Mouse (Mus musculus) embryonic facial prominence, embryonic 11.5 days (tissue): ENCODE results near the gene Ano10. TPM values are rescaled to one million over a fixed set of nuclear protein-coding genes. Genes with fewer than 3 reads are reported as not detected.

Experiments used
- ATAC-seq: fragments of 200-750 bp; cut with Nextera tagmentation; replicated peaks from 2 replicates; pipeline ENCODE4 v1.8.0; 2017; ENCODE audit warnings: low read depth; ENCODE audit not compliant: insufficient number of reproducible peaks, low FRiP score, low TSS enrichment
- DNase-seq: peaks from one replicate; pipeline ENCODE4 v3.0.0-alpha.2; 2015; ENCODE audit warnings: low spot score
- H3K27ac ChIP-seq: fragments of 300-500 bp; sonication (generic); replicated peaks from 2 replicates; pipeline ENCODE4 v1.5.1; 2014; ENCODE audit warnings: mild to moderate bottlenecking, low read depth, low read length, control low read depth
- H3K27me3 ChIP-seq: fragments of 300-500 bp; sonication (generic); 2 replicates; pipeline ENCODE4 v1.6.1; 2014; ENCODE audit warnings: mild to moderate bottlenecking, low read length, moderate library complexity, mixed read lengths; ENCODE audit not compliant: control insufficient read depth, insufficient read depth
- H3K36me3 ChIP-seq: fragments of 300-500 bp; sonication (generic); replicated peaks from 2 replicates; pipeline ENCODE4 v1.6.1; 2014; ENCODE audit warnings: low read depth, mild to moderate bottlenecking, low read length, moderate library complexity, mixed read lengths; ENCODE audit not compliant: control insufficient read depth, insufficient read depth
- H3K4me1 ChIP-seq: fragments of 300-500 bp; sonication (generic); 2 replicates; pipeline ENCODE4 v1.6.1; 2014; ENCODE audit warnings: low read length, mixed read lengths; ENCODE audit not compliant: control insufficient read depth, insufficient read depth
- H3K4me2 ChIP-seq: fragments of 300-500 bp; sonication (generic); 2 replicates; pipeline ENCODE4 v1.6.1; 2014; ENCODE audit warnings: low read depth, mild to moderate bottlenecking, control low read depth, low read length, moderate library complexity
- H3K4me3 ChIP-seq: fragments of 300-500 bp; sonication (generic); 2 replicates; pipeline ENCODE4 v1.5.1; 2014; ENCODE audit warnings: low read depth, low read length, control low read depth
- H3K9ac ChIP-seq: fragments of 300-500 bp; sonication (generic); replicated peaks from 2 replicates; pipeline ENCODE4 v1.6.1; 2014; ENCODE audit warnings: mild to moderate bottlenecking, control low read depth, low read length
- H3K9me3 ChIP-seq: fragments of 300-500 bp; sonication (generic); replicated peaks from 2 replicates; pipeline ENCODE4 v1.6.1; 2016; ENCODE audit warnings: mild to moderate bottlenecking, low read length, inconsistent platforms, mixed read lengths; ENCODE audit not compliant: control insufficient read depth
- WGBS: fragments of 180-500 bp; shearing (Covaris S2); extraction: QIAGEN DNeasy Blood & Tissue Kit; methylation state at CpG from one replicate; pipeline ENCODE4 v1.1.7; 2014; 5-methylcytosine and 5-hydroxymethylcytosine counted together
- polyA plus RNA-seq: library from polyadenylated mRNA; unstranded; fragments of >200 nt; fragmentation: Nextera tagmentation; extraction: Ambion mirVana; gene quantifications from 2 replicates; pipeline ENCODE4 v1.2.1, GENCODE M21; 2014

Gene Ano10
- polyA plus RNA-seq, 1 experiment from 2014 or later = 35.2 TPM

GRCm38 (mm10) chr9:122287526-122287925, 6.7 kb downstream of the Ano10 start:
- ATAC-seq (no peak), DNase-seq (no peak)
- Histone ChIP-seq H3K27ac (no peak overlapping the region), H3K9ac (no peak overlapping the region), H3K4me2 (no peak overlapping the region), H3K27me3 (no peaks in the 10 kb centered on the region), H3K36me3 (no peaks in the 10 kb centered on the region), H3K9me3 (no peaks in the 10 kb centered on the region), H3K4me1 (no peaks in the 10 kb centered on the region), H3K4me3 (no peak overlapping the region)
- 90% methylated on average over 3 of the region's 3 CpGs for whole genome bisulfite sequencing

- Histone ChIP-seq H3K27ac (no peak overlapping the region; the same call in 1 of the 2 replicates), H3K4me2 (no peak overlapping the region), H3K9ac (no peak overlapping the region), H3K27me3 (no peaks in the 10 kb centered on the region), H3K9me3 (no peaks in the 10 kb centered on the region), H3K4me1 (no peaks in the 10 kb centered on the region), H3K36me3 (no peaks in the 10 kb centered on the region), H3K4me3 (no peak overlapping the region)
- DNase-seq = no peak
- peak; percentile 53; the same call in 1 of the 2 replicates for ATAC-seq
- 18% methylated on average over 4 of the region's 4 CpGs for WGBS
Measured at GRCm38 (mm10) chr9:122285833-122286310, 8.4 kb downstream of the Ano10 start.

- Histone ChIP-seq H3K4me1 (no peaks in the 10 kb centered on the region), H3K27me3 (no peaks in the 10 kb centered on the region), H3K27ac (no peak overlapping the region; the same call in 1 of the 2 replicates), H3K4me3 (no peak overlapping the region), H3K36me3 (no peaks in the 10 kb centered on the region), H3K9me3 (no peaks in the 10 kb centered on the region), H3K4me2 (no peak overlapping the region), H3K9ac (no peak overlapping the region)
- peak; percentile 27 for ATAC-seq
- DNase-seq = peak; percentile 71
- WGBS = 10% methylated on average over 6 of the region's 11 CpGs
Measured at GRCm38 (mm10) chr9:122285146-122285832, 8.9 kb downstream of the Ano10 start.

GRCm38 (mm10) chr9:122284696-122285095, 9.5 kb downstream of the Ano10 start:
- H3K4me2 ChIP-seq = no peak overlapping the region
- H3K4me1 ChIP-seq = no peaks in the 10 kb centered on the region
- ATAC-seq = no peak
- H3K27me3 ChIP-seq = no peaks in the 10 kb centered on the region
- no peak for DNase-seq
- H3K36me3 ChIP-seq = no peaks in the 10 kb centered on the region
- 30% methylated on average over 2 of the region's 2 CpGs for WGBS
- H3K9ac ChIP-seq = no peak overlapping the region
- no peak overlapping the region for H3K4me3 ChIP-seq
- no peaks in the 10 kb centered on the region for H3K9me3 ChIP-seq
- H3K27ac ChIP-seq = no peak overlapping the region

- no peak for DNase-seq
- Histone ChIP-seq H3K4me1 (no peaks in the 10 kb centered on the region), H3K4me2 (no peak overlapping the region), H3K4me3 (no peak overlapping the region), H3K36me3 (no peaks in the 10 kb centered on the region), H3K9me3 (no peaks in the 10 kb centered on the region), H3K27me3 (no peaks in the 10 kb centered on the region), H3K9ac (no peak overlapping the region), H3K27ac (no peak overlapping the region)
- WGBS = 90% methylated on average over 4 of the region's 4 CpGs
- no peak for ATAC-seq
Measured at GRCm38 (mm10) chr9:122281004-122281403, 13.2 kb downstream of the Ano10 start.

- Histone ChIP-seq H3K9ac (no peak overlapping the region), H3K27ac (no peak overlapping the region), H3K27me3 (no peaks in the 10 kb centered on the region), H3K36me3 (no peaks in the 10 kb centered on the region), H3K4me3 (no peak overlapping the region), H3K4me1 (no peaks in the 10 kb centered on the region), H3K4me2 (no peak overlapping the region), H3K9me3 (no peaks in the 10 kb centered on the region)
- 86% methylated on average over 2 of the region's 2 CpGs for WGBS
- no peak for ATAC-seq
- DNase-seq = no peak
Measured at GRCm38 (mm10) chr9:122276665-122277064, 17.6 kb downstream of the Ano10 start.

GRCm38 (mm10) chr9:122276134-122276533, 18.1 kb downstream of the Ano10 start:
- H3K27ac ChIP-seq = no peak overlapping the region
- whole genome bisulfite sequencing = 86% methylated on average over 4 of the region's 4 CpGs
- DNase-seq (no peak), ATAC-seq (no peak)
- no peak overlapping the region for H3K4me2 ChIP-seq
- no peaks in the 10 kb centered on the region for H3K36me3 ChIP-seq
- no peaks in the 10 kb centered on the region for H3K9me3 ChIP-seq
- no peaks in the 10 kb centered on the region for H3K4me1 ChIP-seq
- H3K4me3 ChIP-seq = no peak overlapping the region
- no peak overlapping the region for H3K9ac ChIP-seq
- no peaks in the 10 kb centered on the region for H3K27me3 ChIP-seq

GRCm38 (mm10) chr9:122274346-122274745, 19.9 kb downstream of the Ano10 start:
- Histone ChIP-seq H3K9me3 (no peaks in the 10 kb centered on the region), H3K4me1 (no peaks in the 10 kb centered on the region), H3K4me2 (no peak overlapping the region), H3K27ac (no peak overlapping the region), H3K9ac (no peak overlapping the region), H3K27me3 (no peaks in the 10 kb centered on the region), H3K4me3 (no peak overlapping the region), H3K36me3 (no peaks in the 10 kb centered on the region)
- ATAC-seq = no peak
- WGBS = 78% methylated on average over 4 of the region's 4 CpGs
- DNase-seq = no peak
